Mouse (Mus musculus) layer of hippocampus, postnatal 25 days (tissue): ENCODE results near the gene St6gal1. TPM values are rescaled to one million over a fixed set of nuclear protein-coding genes. Genes with fewer than 3 reads are reported as not detected.
A peak's percentile ranks its signal among the peaks of the same experiment; 100 is the strongest.

Experiments
- DNase-seq, 2 experiments: peaks; one replicate each; pipeline ENCODE4 v3.0.0; 2022; ENCODE audit warnings: mixed read lengths in 2 of 2, low spot score in 1 of 2; ENCODE audit errors: extremely low spot score in 1 of 2
- total RNA-seq, 2 experiments: library from RNA; stranded (reverse); gene quantifications; 2 replicates each; pipeline ENCODE4 v1.2.3; 2021

The St6gal1 gene
- total RNA-seq, 2 experiments from 2014 or later: 13.2 to 15.2 TPM

DNA sequence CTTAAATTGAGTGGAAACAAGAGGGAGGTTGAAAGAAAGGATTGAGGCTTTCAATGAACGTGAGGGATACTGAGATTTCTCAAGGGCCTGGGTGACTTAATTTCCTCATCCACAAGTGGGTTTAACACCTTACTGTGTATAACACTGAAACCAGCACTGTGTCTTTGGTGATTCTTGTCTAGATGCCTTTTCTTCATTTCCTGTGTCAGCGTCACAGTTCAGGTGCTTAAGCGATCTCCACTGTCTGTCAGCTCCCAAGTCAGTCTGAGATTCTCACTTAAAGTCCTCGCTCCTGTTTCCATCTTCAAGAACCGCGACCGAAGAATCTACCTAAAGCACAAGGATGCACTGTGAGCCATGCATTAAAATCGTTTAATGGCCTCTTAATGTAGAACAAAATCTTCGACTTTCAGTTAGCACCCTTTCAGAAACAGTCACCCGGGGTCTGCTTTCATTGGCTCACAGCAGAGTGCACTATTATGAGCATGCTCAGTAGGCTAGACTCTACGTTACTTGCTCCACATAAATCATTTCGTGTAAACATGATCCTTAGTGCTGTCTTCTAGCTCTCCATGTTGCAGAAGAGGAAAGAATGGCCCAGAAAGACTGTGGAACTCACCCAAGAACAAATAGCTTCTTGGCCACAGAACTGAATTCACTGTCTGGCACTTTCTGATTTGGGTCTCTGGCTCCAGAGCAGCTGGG is 1.2 kb upstream of the St6gal1 start:
- no peak for DNase-seq

- DNase-seq: no peak
These were observed 570 bp upstream of the St6gal1 start for GRCm38 (mm10) chr16:23223871-23224469.

GRCm38 (mm10) chr16:23225069-23225721 is 655 bp downstream of the St6gal1 start:
- peak; percentile 43 to 44 for DNase-seq

DNA sequence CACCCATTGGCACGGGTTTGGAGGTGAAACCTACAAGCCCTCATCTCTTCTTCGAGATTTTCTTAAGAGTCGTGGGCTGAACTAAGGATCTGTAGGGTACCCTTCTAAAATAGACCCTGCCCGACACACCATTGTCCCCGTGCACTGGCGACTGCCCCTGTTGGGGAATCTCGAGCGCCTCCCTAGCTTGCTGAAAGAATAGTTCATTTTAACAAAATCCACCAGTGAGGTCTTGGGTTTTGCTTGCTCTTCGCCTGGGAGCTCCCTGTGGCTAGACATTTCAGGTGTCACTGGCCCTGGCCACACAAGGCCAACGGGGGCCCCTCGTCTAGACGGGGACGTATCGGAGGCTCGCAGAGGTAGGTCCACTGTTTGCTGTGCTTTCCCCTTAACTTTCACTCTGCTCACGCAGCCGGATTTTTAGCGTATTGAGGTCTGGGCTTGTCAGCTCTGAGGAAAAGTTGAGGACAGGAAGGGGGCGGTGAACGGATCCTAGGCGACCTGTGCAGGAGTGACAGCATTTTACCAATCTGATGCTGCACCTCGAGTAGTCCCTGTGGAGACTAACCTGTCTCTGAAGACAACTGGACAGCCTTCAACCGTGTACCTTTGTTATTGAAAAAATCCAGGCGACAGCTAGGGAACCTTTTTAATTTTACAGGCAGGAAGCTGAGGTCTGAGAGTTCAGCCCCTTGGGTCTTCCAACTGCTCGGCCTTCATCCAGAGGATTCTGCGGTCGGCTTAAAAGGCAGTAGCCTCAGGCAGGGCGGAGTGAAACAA is 1.5 kb downstream of the St6gal1 start:
- DNase-seq: peak; percentile 47 to 48

GRCm38 (mm10) chr16:23226601-23227351 is 2.2 kb downstream of the St6gal1 start:
- DNase-seq: no peak

GRCm38 (mm10) chr16:23227851-23228250 is 3.3 kb downstream of the St6gal1 start:
- no peak for DNase-seq

GRCm38 (mm10) chr16:23228486-23228885 is 3.9 kb downstream of the St6gal1 start:
- no peak for DNase-seq

GRCm38 (mm10) chr16:23229945-23230344 is 5.4 kb downstream of the St6gal1 start:
- no peak for DNase-seq

DNA sequence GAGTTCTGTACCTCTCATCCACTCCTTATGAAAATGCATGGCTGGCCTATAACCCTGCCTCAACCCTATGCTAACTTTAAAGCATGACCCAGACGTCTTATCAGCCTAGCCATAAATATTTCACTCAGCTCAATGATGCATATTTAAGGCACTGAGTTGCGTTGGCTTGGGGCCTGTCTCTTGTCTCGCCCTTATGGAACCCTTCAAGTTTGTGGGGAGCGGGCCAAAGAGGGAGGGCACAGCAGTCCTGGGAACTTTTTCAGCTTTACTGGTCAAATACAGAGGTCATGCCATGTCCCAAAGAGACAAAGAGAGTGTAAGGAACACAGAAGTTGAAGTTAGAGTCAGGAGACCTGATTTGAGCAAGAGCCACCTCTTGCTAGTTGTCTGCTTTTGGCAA is 6.6 kb downstream of the St6gal1 start:
- no peak for DNase-seq

DNA sequence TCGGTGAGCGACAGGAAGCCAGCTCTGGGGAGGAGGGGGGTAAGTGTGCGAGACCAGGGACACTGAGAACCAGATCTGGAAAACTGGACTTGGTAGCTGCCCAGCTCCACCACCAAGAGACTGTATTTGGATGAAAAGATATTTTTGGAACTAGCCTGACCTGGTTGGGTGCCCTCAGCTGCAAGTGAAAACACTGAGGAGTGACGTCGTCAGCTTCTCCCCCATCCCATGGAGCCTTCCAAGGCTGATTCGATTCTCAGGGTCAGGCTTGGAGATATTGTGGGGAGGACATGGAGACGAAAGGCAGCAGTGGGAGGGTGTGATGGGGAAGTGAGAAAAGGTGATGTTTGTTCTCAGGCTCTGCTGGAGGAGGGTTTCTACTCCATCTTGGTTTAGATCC is 8.2 kb downstream of the St6gal1 start:
- DNase-seq: no peak

DNA sequence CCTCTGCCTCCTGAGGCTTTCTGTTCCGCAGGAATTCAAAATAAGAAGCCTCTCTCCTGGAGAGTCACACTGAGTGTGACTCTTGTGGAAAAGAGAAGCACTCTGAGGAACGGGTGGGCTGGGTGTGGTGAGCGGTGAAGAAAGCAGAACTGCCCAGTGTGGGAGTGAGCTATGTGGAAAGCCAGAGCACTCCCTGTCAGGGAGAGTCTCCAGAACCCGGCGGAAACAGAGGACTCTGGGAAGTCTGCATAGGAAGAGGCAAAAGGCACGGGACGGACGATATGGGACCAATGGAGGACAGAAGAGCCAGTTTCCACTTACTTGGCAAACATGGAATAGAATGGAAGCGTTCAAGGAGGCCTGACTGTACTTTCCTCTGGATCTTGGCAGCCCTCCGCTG is 9.0 kb downstream of the St6gal1 start:
- no peak for DNase-seq

DNA sequence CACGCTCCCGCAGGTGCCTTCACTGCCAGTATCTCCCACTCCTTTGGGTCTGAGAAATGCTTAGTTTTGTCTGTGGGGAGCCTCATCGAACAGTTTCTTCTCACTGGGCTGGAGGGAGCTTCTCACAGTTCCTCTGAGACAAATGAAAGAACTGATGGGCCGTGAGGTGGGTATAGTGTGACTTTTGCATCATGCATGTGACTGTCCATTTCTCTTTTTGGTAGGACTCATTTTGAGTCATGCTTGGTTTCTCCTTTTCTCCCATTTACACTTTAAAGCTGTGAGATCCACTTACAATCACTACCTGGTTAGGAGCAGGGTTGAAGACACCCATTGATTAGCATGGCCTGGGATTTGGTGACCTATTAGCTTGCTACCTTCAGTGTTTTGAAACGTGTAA is 10.0 kb downstream of the St6gal1 start:
- DNase-seq: no peak

DNA sequence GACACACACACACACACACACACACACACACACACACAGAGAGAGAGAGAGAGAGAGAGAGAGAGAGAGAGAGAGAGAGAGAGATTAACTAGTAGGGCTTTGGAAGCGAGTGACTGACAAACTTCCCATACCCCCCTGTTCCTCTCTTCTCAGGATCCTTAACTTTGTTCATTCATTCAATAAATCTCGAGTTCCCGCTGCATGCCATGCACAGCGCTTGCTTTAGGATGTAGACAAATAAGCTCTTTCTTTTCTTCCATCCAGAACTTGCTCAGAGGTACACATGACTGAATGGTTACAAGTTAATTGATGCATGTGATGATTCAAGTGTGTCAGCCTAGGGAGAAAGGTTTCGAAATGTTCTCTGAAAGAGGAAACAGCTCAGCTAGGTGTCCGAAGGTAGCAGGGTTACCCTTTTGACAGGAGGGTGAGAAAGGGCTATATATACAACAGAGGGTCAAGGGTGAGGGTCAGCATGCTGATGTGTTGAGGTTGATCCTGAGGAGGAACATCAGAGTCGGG is 10.7 kb downstream of the St6gal1 start:
- no peak for DNase-seq

- DNase-seq: no peak
These were observed 15.0 kb downstream of the St6gal1 start for GRCm38 (mm10) chr16:23239583-23239982.

DNA sequence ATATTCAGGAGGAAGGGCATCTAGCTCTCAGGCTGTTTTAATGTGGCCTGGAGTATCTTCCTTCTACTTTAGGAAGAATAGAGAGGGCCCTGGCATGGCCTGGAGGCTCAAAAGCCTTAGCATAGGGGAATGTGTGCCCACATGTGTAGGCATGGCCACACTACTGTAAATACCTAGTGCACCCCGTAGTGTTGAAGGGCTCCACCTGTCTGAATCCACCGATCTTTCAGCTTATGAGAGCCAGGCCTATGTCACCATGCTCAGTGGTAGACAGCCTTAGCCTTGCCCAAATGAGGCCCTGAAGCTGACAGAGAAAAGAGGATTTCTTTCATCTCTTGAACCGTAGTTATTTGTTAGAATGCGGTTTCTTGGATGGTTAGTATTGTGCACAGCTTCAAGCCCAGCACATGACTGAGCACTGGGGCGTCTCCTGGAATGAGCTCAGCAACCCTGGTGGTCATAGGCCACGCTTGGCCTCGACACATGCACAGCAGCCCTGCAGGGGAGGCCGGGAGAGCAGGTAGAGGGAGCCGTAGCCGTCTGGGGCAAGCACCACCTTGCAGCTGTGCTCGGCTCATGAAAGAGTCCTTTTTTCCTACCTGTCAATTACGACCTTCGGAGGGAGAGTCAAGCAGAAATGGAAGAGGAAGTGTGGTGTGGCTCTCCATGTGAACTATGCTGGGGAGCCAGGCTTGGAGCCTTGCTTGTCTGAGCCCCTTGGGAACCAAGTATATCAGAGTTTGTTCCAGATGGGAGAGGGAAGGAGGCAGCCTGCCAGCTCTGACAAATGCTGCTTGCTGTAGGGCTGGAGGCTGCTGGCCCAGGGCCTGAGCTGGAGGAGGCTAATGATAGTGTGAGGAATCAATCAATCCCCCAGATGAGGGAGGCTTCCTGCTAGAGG is 15.8 kb downstream of the St6gal1 start:
- peak; percentile 71 to 85 for DNase-seq

GRCm38 (mm10) chr16:23240950-23241259 is 16.4 kb downstream of the St6gal1 start:
- DNase-seq: no peak

DNA sequence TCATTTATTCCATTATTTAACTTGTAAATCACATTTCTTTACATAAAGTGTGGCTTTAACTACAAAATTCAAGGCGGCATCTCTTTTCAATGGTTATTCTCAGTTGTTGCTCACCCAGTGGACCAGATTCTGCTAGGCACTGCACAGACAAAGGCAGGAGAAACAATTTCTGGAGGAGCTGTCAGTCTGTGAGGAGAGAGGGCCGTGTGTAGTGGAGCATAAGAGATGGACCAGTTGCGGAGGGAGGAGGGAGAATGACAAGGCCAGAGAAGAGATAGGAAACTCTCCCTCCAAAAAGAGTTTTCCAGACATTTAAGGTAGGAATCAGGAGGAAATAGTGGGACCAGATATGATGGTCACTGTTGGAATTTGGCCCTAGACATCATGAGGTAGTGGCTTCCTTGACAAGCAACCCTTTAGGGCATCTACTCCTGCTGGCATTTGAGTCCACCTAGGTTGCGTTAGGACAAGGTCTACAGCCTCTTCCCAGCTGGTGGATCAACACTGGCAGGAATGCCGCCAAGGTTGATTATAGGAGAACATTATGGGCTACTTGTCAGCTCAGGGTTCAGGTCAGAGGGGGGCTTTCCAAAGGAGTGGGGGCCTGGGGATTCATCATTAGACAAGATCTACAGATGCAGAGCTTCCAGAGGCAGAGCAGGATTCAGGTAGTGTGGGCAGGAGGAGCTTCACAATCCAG is 19.3 kb downstream of the St6gal1 start:
- no peak for DNase-seq

- no peak for DNase-seq
These were observed 19.9 kb downstream of the St6gal1 start for GRCm38 (mm10) chr16:23244486-23244885.

- DNase-seq: no peak
These were observed 24.7 kb downstream of the St6gal1 start for GRCm38 (mm10) chr16:23249285-23249684.
